Mouse (Mus musculus) neural tube, embryonic 14.5 days (tissue): ENCODE data around the gene Adam30. TPM values are rescaled to one million over a fixed set of nuclear protein-coding genes. Genes with fewer than 3 reads are reported as not detected.

Experiments
- ATAC-seq: fragments of 200-750 bp; cut with Nextera tagmentation; 2 replicates; pipeline ENCODE4 v1.8.0; 2017; ENCODE audit warnings: low read depth, mild to moderate bottlenecking, moderate TSS enrichment, moderate library complexity
- H3K27ac ChIP-seq: fragments of 300-500 bp; sonication (generic); 2 replicates; pipeline ENCODE4 v1.5.1; 2014; ENCODE audit warnings: low read depth, mild to moderate bottlenecking, control low read depth, low read length, moderate library complexity, mixed read lengths
- H3K27me3 ChIP-seq: fragments of 300-500 bp; sonication (generic); 2 replicates; pipeline ENCODE4 v1.6.1; 2014; ENCODE audit warnings: low read length; ENCODE audit not compliant: control insufficient read depth, insufficient read depth
- H3K36me3 ChIP-seq: fragments of 300-500 bp; sonication (generic); 2 replicates; pipeline ENCODE4 v1.6.1; 2014; ENCODE audit warnings: low read length, mixed read lengths; ENCODE audit not compliant: control insufficient read depth, insufficient read depth
- H3K4me1 ChIP-seq: fragments of 300-500 bp; sonication (generic); 2 replicates; pipeline ENCODE4 v1.6.1; 2014; ENCODE audit warnings: low read length; ENCODE audit not compliant: control insufficient read depth, insufficient read depth
- H3K4me2 ChIP-seq: fragments of 300-500 bp; sonication (generic); 2 replicates; pipeline ENCODE4 v1.6.1; 2014; ENCODE audit warnings: mild to moderate bottlenecking, low read depth, low read length, control low read depth
- H3K4me3 ChIP-seq: fragments of 300-500 bp; sonication (generic); 2 replicates; pipeline ENCODE4 v1.5.1; 2014; ENCODE audit warnings: low read depth, low read length, control low read depth, mixed read lengths
- H3K9ac ChIP-seq: fragments of 300-500 bp; sonication (generic); replicated peaks from 2 replicates; pipeline ENCODE4 v1.6.1; 2014; ENCODE audit warnings: low read depth, mild to moderate bottlenecking, control low read depth, low read length, mixed read lengths
- H3K9me3 ChIP-seq: fragments of 300-500 bp; sonication (generic); 2 replicates; pipeline ENCODE4 v1.6.1; 2016; ENCODE audit warnings: low read length; ENCODE audit not compliant: control insufficient read depth
- WGBS: fragments of 180-500 bp; shearing (Covaris S2); extraction: QIAGEN DNeasy Blood & Tissue Kit; methylation state at CpG from one replicate; pipeline ENCODE4 v1.1.7; 2014; 5-methylcytosine and 5-hydroxymethylcytosine counted together
- polyA plus RNA-seq: library from polyadenylated mRNA; unstranded; fragments of >200 nt; fragmentation: Nextera tagmentation; extraction: Ambion mirVana; gene quantifications from 2 replicates; pipeline ENCODE4 v1.2.1, GENCODE M21; 2014

Adam30 gene
- polyA plus RNA-seq, 1 experiment from 2014 or later, result not detected

- H3K4me3 ChIP-seq, result no peak overlapping the region
- 86% methylated on average over 9 of the region's 10 CpGs for WGBS
- no peaks in the 10 kb centered on the region for H3K27me3 ChIP-seq
- ATAC-seq, result no peak
- H3K27ac ChIP-seq, result no peak overlapping the region
- H3K9ac ChIP-seq, result no peak overlapping the region
- H3K36me3 ChIP-seq, result peaks cover 17% of the 10 kb centered on the region
- H3K9me3 ChIP-seq, result no peaks in the 10 kb centered on the region
- no peaks in the 10 kb centered on the region for H3K4me1 ChIP-seq
- H3K4me2 ChIP-seq, result no peak overlapping the region
Measured at GRCm38 (mm10) chr3:98145204-98145603, 15.2 kb upstream of the Adam30 start.

GRCm38 (mm10) chr3:98146471-98147410 lies 13.7 kb upstream of the Adam30 start:
- no peak for ATAC-seq

GRCm38 (mm10) chr3:98147706-98148105 lies 12.7 kb upstream of the Adam30 start:
- 92% methylated on average over 14 of the region's 14 CpGs for WGBS
- Histone ChIP-seq H3K9me3 (no peaks in the 10 kb centered on the region), H3K4me1 (no peaks in the 10 kb centered on the region), H3K27ac (no peak overlapping the region), H3K36me3 (peaks cover 14% of the 10 kb centered on the region), H3K27me3 (no peaks in the 10 kb centered on the region), H3K9ac (no peak overlapping the region), H3K4me2 (no peak overlapping the region), H3K4me3 (no peak overlapping the region)
- no peak for ATAC-seq

More at GRCm38 (mm10) chr3:98146471-98147410, 13.7 kb upstream of the Adam30 start:
- H3K9me3 ChIP-seq, result no peaks in the 10 kb centered on the region
- no peaks in the 10 kb centered on the region for H3K27me3 ChIP-seq
- H3K4me1 ChIP-seq, result no peaks in the 10 kb centered on the region
- peaks cover 14% of the 10 kb centered on the region for H3K36me3 ChIP-seq
- H3K9ac ChIP-seq, result no peak overlapping the region
- H3K27ac ChIP-seq, result no peak overlapping the region
- no peak overlapping the region for H3K4me3 ChIP-seq
- H3K4me2 ChIP-seq, result no peak overlapping the region
- 96% methylated on average over 29 of the region's 29 CpGs for WGBS

DNA sequence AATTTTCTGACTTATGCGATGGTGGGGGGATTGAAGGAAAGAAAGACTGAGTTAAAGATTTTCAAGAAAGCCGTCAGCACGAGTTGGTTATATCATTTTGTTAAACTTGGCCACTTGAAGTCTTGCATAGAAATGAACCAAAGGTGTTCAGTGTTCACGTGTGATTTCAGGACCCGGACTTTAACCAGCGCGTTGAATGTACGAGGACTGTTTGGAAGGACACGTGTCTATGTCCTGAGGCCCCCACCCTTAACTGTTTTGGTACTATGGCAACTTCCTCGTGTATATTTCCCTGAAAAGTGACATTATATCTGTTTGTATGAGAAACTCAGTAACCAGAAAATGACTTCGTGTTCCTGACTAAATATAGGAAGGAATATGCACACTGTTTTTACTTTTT lies 10.5 kb upstream of the Adam30 start:
- 97% methylated on average over 11 of the region's 11 CpGs for WGBS
- H3K4me2 ChIP-seq, result no peak overlapping the region
- no peak for ATAC-seq
- no peak overlapping the region for H3K4me3 ChIP-seq
- peaks cover 14% of the 10 kb centered on the region for H3K36me3 ChIP-seq
- H3K9ac ChIP-seq, result no peak overlapping the region
- no peaks in the 10 kb centered on the region for H3K27me3 ChIP-seq
- H3K27ac ChIP-seq, result no peak overlapping the region
- H3K4me1 ChIP-seq, result no peaks in the 10 kb centered on the region
- no peaks in the 10 kb centered on the region for H3K9me3 ChIP-seq

GRCm38 (mm10) chr3:98151016-98151415 lies 9.4 kb upstream of the Adam30 start:
- H3K4me2 ChIP-seq, result no peak overlapping the region
- 79% methylated on average over 10 of the region's 10 CpGs for WGBS
- no peak overlapping the region for H3K4me3 ChIP-seq
- no peak overlapping the region for H3K9ac ChIP-seq
- peaks cover 12% of the 10 kb centered on the region for H3K36me3 ChIP-seq
- no peaks in the 10 kb centered on the region for H3K27me3 ChIP-seq
- H3K27ac ChIP-seq, result no peak overlapping the region
- H3K4me1 ChIP-seq, result no peaks in the 10 kb centered on the region
- no peaks in the 10 kb centered on the region for H3K9me3 ChIP-seq
- no peak for ATAC-seq

- Histone ChIP-seq H3K27me3 (no peaks in the 10 kb centered on the region), H3K4me1 (no peaks in the 10 kb centered on the region), H3K4me2 (no peak overlapping the region), H3K9ac (no peak overlapping the region), H3K9me3 (no peaks in the 10 kb centered on the region), H3K4me3 (no peak overlapping the region), H3K27ac (no peak overlapping the region), H3K36me3 (no peaks in the 10 kb centered on the region)
- ATAC-seq, result no peak
Measured at GRCm38 (mm10) chr3:98153460-98153859, 7.0 kb upstream of the Adam30 start.

DNA sequence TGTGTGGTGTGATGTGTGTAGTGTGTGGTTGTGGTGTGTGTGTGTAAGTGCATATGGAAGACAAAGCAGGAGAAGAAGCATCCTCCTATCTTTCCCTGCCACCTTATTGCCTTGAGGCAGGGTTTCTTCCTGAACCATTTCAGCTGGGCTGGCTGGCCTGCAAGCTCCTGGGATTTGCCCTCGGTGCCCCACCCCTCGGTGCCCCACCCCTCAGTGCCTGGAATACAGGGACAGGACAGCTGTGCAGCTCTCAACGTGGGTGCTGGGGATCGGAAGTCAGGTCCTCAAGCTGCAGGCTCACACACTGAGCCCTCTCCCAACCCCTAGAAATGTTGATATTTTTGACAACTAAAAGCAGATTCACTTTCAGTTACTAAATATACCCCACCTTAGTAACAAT lies 4.3 kb upstream of the Adam30 start:
- Histone ChIP-seq H3K4me3 (no peak overlapping the region), H3K9me3 (no peaks in the 10 kb centered on the region), H3K4me1 (no peaks in the 10 kb centered on the region), H3K9ac (no peak overlapping the region), H3K4me2 (no peak overlapping the region), H3K36me3 (no peaks in the 10 kb centered on the region), H3K27me3 (no peaks in the 10 kb centered on the region), H3K27ac (no peak overlapping the region)
- ATAC-seq, result no peak
- 55% methylated on average over 4 of the region's 4 CpGs for WGBS

DNA sequence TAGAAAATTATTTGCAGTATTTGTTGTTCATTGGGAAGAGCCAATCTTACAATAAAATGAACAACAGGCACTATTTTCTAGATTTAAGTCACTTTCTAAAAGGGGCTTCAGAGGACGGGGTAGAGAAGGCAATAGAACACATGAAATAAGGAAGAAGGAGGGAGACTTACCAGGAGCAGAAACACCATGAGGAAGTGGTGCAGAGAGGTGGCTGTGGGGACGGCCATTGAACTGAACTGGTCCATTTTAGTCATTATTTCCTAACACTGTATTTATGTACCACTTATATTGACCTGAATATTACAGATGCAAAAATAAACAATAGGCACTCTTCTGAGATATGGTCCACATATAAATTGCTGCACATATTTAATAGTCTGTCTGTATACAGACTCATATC lies 3.4 kb upstream of the Adam30 start:
- ATAC-seq, result no peak
- no peaks in the 10 kb centered on the region for H3K36me3 ChIP-seq
- H3K4me3 ChIP-seq, result no peak overlapping the region
- no peaks in the 10 kb centered on the region for H3K9me3 ChIP-seq
- no peak overlapping the region for H3K4me2 ChIP-seq
- H3K4me1 ChIP-seq, result no peaks in the 10 kb centered on the region
- H3K27ac ChIP-seq, result no peak overlapping the region
- 83% methylated on average over 2 of the region's 2 CpGs for WGBS
- no peak overlapping the region for H3K9ac ChIP-seq
- no peaks in the 10 kb centered on the region for H3K27me3 ChIP-seq

DNA sequence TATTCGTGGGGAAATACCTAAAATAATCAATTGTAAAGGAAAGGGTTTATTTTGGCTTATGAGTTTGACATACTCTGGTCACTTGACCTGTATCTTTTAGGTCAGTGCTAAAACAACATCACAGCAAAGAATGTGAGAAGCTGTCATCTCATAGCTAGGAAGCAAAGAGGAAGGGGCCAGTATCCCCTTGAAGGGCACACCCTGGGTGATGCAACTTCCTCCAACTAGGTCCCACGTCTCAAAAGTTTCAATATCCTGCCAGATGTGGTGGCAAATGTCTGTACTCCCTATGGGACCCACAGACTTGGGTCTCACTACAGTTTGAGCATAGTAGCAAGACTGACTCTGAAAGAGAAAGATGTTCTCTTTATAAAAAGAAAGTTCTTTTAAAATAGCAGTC lies 2.8 kb upstream of the Adam30 start:
- Histone ChIP-seq H3K27ac (no peak overlapping the region), H3K36me3 (no peaks in the 10 kb centered on the region), H3K9me3 (no peaks in the 10 kb centered on the region), H3K4me1 (no peaks in the 10 kb centered on the region), H3K4me3 (no peak overlapping the region), H3K9ac (no peak overlapping the region), H3K4me2 (no peak overlapping the region), H3K27me3 (no peaks in the 10 kb centered on the region)
- WGBS, result 68% methylated on average over 2 of the region's 2 CpGs
- no peak for ATAC-seq
